Mouse (Mus musculus) lung, embryonic 14.5 days (tissue): ENCODE results near the gene Cachd1. TPM values are rescaled to one million over a fixed set of nuclear protein-coding genes. Genes with fewer than 3 reads are reported as not detected.

Experiments
- ATAC-seq: fragments of 200-750 bp; cut with Nextera tagmentation; 2 replicates; pipeline ENCODE4 v1.8.0; 2017; ENCODE audit warnings: mild to moderate bottlenecking, moderate TSS enrichment, moderate library complexity; ENCODE audit not compliant: insufficient read depth
- DNase-seq: peaks from one replicate; pipeline ENCODE4 v3.0.0-alpha.2; 2015
- H3K27ac ChIP-seq: fragments of 300-500 bp; sonication (generic); 2 replicates; pipeline ENCODE4 v1.5.1; 2014; ENCODE audit warnings: low read depth, mild to moderate bottlenecking, moderate library complexity
- H3K27me3 ChIP-seq: fragments of 300-500 bp; sonication (generic); 2 replicates; pipeline ENCODE4 v1.6.1; 2014; ENCODE audit warnings: low read length, control low read depth; ENCODE audit not compliant: insufficient read depth
- H3K36me3 ChIP-seq: fragments of 300-500 bp; sonication (generic); 2 replicates; pipeline ENCODE4 v1.6.1; 2014; ENCODE audit warnings: control low read depth; ENCODE audit not compliant: insufficient read depth
- H3K4me1 ChIP-seq: fragments of 300-500 bp; sonication (generic); 2 replicates; pipeline ENCODE4 v1.6.1; 2014; ENCODE audit warnings: antibody characterized with exemption, control low read depth; ENCODE audit not compliant: insufficient read depth
- H3K4me2 ChIP-seq: fragments of 300-500 bp; sonication (generic); 2 replicates; pipeline ENCODE4 v1.6.1; 2014; ENCODE audit warnings: mild to moderate bottlenecking
- H3K4me3 ChIP-seq: fragments of 300-500 bp; sonication (generic); 2 replicates; pipeline ENCODE4 v1.5.1; 2014; ENCODE audit warnings: low read depth, low read length
- H3K9ac ChIP-seq: fragments of 300-500 bp; sonication (generic); 2 replicates; pipeline ENCODE4 v1.6.1; 2014
- H3K9me3 ChIP-seq: fragments of 300-500 bp; sonication (generic); 2 replicates; pipeline ENCODE4 v1.6.1; 2016; ENCODE audit warnings: low read depth, low read length, control low read depth
- CTCF ChIP-seq: IDR thresholded peaks from 2 replicates; pipeline ENCODE4 v1.5.1; 2016; ENCODE audit warnings: antibody characterized with exemption, low read depth
- WGBS: fragments of 180-500 bp; shearing (Covaris S2); extraction: QIAGEN DNeasy Blood & Tissue Kit; methylation state at CpG from one replicate; pipeline ENCODE4 v1.1.7; 2014; 5-methylcytosine and 5-hydroxymethylcytosine counted together
- polyA plus RNA-seq: library from polyadenylated mRNA; unstranded; fragments of >200 nt; fragmentation: Nextera tagmentation; extraction: Ambion mirVana; gene quantifications from 2 replicates; pipeline ENCODE4 v1.2.1, GENCODE M21; 2014

The Cachd1 gene
- polyA plus RNA-seq, 1 experiment from 2014 or later, result 27.9 TPM

DNA sequence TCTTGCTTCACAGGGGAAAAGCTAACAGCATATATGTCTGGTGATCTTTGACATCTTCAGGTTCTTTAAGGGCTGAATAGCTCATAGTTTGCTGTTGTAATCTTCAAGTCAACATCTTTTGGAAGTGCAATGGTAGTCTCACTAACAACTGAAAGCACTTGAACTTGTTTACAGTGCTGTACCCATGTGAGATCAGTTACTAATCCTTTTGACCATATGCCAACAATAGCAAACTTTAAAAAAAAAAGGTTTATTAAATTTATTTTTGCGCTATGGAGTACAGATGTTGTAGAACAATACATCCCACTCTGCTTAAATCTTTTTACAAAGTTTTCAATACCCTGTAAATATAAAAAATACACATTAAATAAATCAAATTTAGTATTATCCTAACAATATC lies 186.9 kb downstream of the Cachd1 start:
- Histone ChIP-seq H3K4me2 (no peak overlapping the region), H3K9me3 (no peaks in the 10 kb centered on the region), H3K4me1 (no peaks in the 10 kb centered on the region), H3K27me3 (no peaks in the 10 kb centered on the region), H3K36me3 (peaks cover 54% of the 10 kb centered on the region), H3K9ac (no peak overlapping the region), H3K27ac (no peak overlapping the region), H3K4me3 (no peak overlapping the region)
- no peak for TF ChIP-seq CTCF
- WGBS, result 78% methylated on average over 1 of the region's 1 CpGs
- DNase-seq (no peak), ATAC-seq (no peak)

DNA sequence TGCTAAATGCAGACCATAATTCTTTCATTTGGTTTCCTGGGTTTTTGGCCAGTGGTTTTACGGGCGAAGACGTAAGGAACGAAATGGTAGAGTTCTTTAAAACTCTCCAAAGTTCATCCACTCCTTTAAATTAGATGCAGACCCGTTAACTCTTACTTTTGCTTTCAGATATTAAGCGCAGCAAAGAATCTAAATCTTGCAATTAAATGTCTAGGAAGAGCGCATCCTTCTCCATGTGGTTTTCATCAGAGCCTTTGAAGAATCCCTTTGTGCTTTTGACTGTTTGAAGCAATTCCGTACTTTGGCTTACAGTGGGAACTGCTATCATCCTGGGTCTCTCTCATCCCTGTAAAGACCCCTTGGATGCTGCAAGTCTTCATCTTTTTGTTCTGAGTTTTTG lies 187.3 kb downstream of the Cachd1 start:
- Histone ChIP-seq H3K4me1 (no peaks in the 10 kb centered on the region), H3K27me3 (no peaks in the 10 kb centered on the region), H3K9me3 (no peaks in the 10 kb centered on the region), H3K4me3 (no peak overlapping the region), H3K4me2 (no peak overlapping the region), H3K9ac (no peak overlapping the region), H3K27ac (no peak overlapping the region), H3K36me3 (peaks cover 51% of the 10 kb centered on the region)
- 95% methylated on average over 8 of the region's 8 CpGs for WGBS
- ATAC-seq (no peak), DNase-seq (no peak)
- no peak for TF ChIP-seq CTCF

DNA sequence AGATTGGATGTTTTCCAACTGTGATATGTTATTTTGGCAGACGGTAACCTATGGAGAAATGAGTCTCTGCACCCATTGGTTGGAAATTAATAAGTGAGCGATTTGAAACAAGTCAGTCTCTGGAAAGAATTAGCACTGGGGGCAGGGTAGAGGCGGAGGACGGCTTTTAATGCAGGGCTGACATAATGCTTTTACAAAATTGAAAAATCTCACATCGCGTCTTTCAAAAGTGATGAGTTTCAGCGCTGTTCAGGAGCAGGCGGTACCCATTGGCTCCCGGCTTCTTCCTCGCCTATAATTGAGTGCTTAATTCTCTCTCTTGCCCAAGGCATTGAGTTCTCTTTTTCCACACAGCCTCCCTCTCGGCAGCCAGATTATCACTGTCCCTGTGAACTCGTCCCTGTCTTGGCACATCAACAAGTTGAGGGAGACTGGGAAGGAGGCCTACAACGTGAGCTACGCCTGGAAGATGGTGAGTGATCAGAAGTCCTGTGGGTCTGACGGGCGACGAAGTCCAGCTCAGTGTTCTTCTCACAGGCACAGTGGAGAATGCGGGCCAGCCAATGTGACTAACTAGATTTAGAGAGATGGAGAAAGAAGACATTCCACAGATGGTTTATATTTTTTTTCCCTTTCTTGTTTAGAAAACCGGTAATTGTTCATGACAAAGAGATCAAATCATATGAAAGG lies 191.4 kb downstream of the Cachd1 start:
- Histone ChIP-seq H3K36me3 (peaks cover 61% of the 10 kb centered on the region), H3K9me3 (no peaks in the 10 kb centered on the region), H3K9ac (no peak overlapping the region), H3K27me3 (no peaks in the 10 kb centered on the region), H3K4me2 (no peak overlapping the region), H3K4me3 (no peak overlapping the region), H3K27ac (no peak overlapping the region), H3K4me1 (no peaks in the 10 kb centered on the region)
- DNase-seq, result peak; percentile 9
- 65% methylated on average over 19 of the region's 19 CpGs for WGBS
- no peak for TF ChIP-seq CTCF
- ATAC-seq, result peak; percentile 38; the same call in 1 of the 2 replicates

- ATAC-seq, result no peak
- no peak overlapping the region for H3K4me3 ChIP-seq
- TF ChIP-seq CTCF, result no peak
- no peak for DNase-seq
- H3K9me3 ChIP-seq, result no peaks in the 10 kb centered on the region
- H3K4me1 ChIP-seq, result no peaks in the 10 kb centered on the region
- H3K9ac ChIP-seq, result no peak overlapping the region
- WGBS, result 87% methylated on average over 16 of the region's 16 CpGs
- H3K4me2 ChIP-seq, result no peak overlapping the region
- no peaks in the 10 kb centered on the region for H3K27me3 ChIP-seq
- H3K36me3 ChIP-seq, result peaks cover 58% of the 10 kb centered on the region
- H3K27ac ChIP-seq, result no peak overlapping the region
Measured at GRCm38 (mm10) chr4:100973641-100974454, 197.4 kb downstream of the Cachd1 start.

DNA sequence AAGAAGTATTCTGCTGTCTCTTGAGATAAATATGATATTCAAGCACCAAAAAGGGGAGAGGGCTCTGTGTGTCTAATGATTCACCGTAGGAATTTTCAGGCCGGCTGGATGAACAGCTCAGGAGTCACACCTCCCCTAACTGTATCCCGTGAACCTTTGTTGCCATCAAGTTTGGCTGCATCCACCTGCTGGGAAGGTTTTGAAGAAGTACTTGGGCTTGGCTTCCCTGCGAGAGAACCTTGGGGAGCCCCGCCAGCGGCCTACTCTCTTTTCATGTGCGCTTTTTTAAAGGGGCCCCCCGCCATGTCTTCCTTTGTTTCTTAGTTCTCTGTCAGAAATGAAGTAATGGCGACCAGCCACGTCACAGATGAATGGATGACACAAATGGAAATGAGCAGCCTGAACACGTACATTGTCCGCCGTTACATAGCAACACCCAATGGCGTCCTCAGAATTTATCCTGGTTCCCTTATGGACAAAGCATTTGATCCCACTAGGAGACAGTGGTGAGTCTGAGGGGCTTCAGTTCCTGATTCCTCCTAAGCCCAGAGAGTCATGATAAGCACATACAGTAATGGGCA lies 198.1 kb downstream of the Cachd1 start:
- H3K36me3 ChIP-seq, result peaks cover 55% of the 10 kb centered on the region
- H3K9me3 ChIP-seq, result no peaks in the 10 kb centered on the region
- WGBS, result 91% methylated on average over 14 of the region's 14 CpGs
- H3K4me3 ChIP-seq, result no peak overlapping the region
- no peak overlapping the region for H3K4me2 ChIP-seq
- TF ChIP-seq CTCF, result no peak
- H3K9ac ChIP-seq, result no peak overlapping the region
- DNase-seq (no peak), ATAC-seq (no peak)
- no peak overlapping the region for H3K27ac ChIP-seq
- H3K27me3 ChIP-seq, result no peaks in the 10 kb centered on the region
- H3K4me1 ChIP-seq, result no peaks in the 10 kb centered on the region

DNA sequence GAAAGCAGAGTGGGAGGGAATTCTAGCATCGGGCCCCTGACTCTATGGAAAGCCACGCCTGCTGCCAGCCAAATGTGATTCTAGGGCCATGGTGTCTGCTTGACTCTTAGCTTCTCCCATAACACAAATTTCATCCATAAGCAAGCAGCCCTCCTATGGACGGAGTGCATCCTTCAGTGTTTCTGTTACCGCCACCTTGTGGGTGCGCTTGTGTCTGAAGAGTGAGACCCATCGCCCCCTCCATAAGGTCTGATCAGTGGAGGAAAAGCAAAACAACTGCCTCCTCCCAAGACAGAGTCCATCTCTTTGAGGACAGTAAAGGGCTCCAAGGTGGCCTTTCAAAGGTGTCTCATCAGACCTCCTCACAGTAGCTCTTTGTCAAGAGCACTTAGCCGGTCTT lies 201.0 kb downstream of the Cachd1 start:
- no peak overlapping the region for H3K27ac ChIP-seq
- peaks cover 51% of the 10 kb centered on the region for H3K36me3 ChIP-seq
- no peak overlapping the region for H3K9ac ChIP-seq
- peak; percentile 26 for DNase-seq
- H3K9me3 ChIP-seq, result no peaks in the 10 kb centered on the region
- 83% methylated on average over 7 of the region's 7 CpGs for WGBS
- H3K4me1 ChIP-seq, result no peaks in the 10 kb centered on the region
- ATAC-seq, result no peak
- peak; percentile 47 for TF ChIP-seq CTCF
- H3K27me3 ChIP-seq, result no peaks in the 10 kb centered on the region
- no peak overlapping the region for H3K4me3 ChIP-seq
- H3K4me2 ChIP-seq, result no peak overlapping the region

DNA sequence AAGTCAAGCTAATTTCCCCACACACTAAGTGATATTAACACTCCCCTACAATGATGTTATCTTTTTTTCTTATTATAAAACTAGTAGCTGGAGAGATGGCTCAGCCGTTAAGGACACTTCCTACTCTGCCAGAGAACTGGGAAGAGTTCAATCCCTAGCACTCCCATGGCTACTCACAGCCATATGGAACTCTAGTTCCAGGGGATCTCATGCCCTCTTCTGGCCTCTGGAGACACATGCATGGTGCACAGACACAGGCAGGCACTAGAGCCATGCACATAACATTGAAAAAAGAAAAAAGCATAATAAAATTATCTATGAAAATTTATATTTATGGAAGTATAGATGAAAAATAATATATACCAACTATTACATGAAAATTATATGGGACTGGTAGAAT lies 210.7 kb downstream of the Cachd1 start:
- ATAC-seq (no peak), DNase-seq (peak; percentile 23)
- Histone ChIP-seq H3K27me3 (no peaks in the 10 kb centered on the region), H3K9me3 (no peaks in the 10 kb centered on the region), H3K9ac (no peak overlapping the region), H3K4me3 (no peak overlapping the region), H3K4me1 (no peaks in the 10 kb centered on the region), H3K4me2 (no peak overlapping the region), H3K36me3 (peaks cover 57% of the 10 kb centered on the region), H3K27ac (no peak overlapping the region)
- WGBS, result 81% methylated on average over 1 of the region's 1 CpGs
- TF ChIP-seq CTCF, result peak; percentile 40
